8 mouse cellular contexts compared by ENCODE assay signal in genomic region chr2:118520042-118520933, GRCm38 (mm10). TPM values are rescaled to one million over a fixed set of nuclear protein-coding genes. Genes with fewer than 3 reads are reported as not detected.
A peak's percentile ranks its signal among the peaks of the same experiment; 100 is the strongest.
DNase-seq lines count a peak whose midpoint lies in the region; ATAC-seq and TF ChIP-seq lines count a peak whose summit lies in the region.

No protein-coding gene starts in this region.

- 0 out of 2 replicates have a peak overlapping the region, but pooled peaks have one; percentile 7 for H3K9ac ChIP-seq in embryonic facial prominence, embryonic 11.5 days (replicated peaks; ENCODE audit: low read length)
- peak overlapping the region; percentile 24; the same call in 1 of the 2 replicates for H3K9ac ChIP-seq in heart, embryonic 16.5 days (ENCODE audit: low read length)
- H3K9ac ChIP-seq in kidney, postnatal 0 days (ENCODE audit: low read depth, low read length), result no peak overlapping the region
- H3K9ac ChIP-seq in lung, postnatal 0 days (replicated peaks; ENCODE audit: low read depth), result no peak overlapping the region

- DNase-seq in left cerebral cortex, adult 2 months (ENCODE audit: extremely low spot score in 1 of 2, low spot score in 2 of 2), result no peak
- no peak for DNase-seq in left cerebral cortex, adult 11 months (ENCODE audit: low spot score)
- peak; percentile 87 for DNase-seq in embryonic facial prominence, embryonic 11.5 days (ENCODE audit: low spot score)
- peak; percentile 80 for DNase-seq in kidney, postnatal 0 days (ENCODE audit: low spot score)
- peak; percentile 85 for DNase-seq in lung, postnatal 0 days (ENCODE audit: low spot score)
- DNase-seq in urinary bladder, postnatal 10 days (ENCODE audit: low spot score), result no peak

- peak; percentile 53 for TF ChIP-seq EP300 in lung, postnatal 0 days (IDR thresholded peaks at IDR 0.05)

- H3K27me3 ChIP-seq in embryonic facial prominence, embryonic 11.5 days (ENCODE audit: control insufficient read depth, insufficient read depth, low read length), result no peaks in the 10 kb centered on the region
- H3K27me3 ChIP-seq in heart, embryonic 16.5 days (ENCODE audit: control insufficient read depth, insufficient read depth, low read length), result no peaks in the 10 kb centered on the region
- no peaks in the 10 kb centered on the region for H3K27me3 ChIP-seq in kidney, postnatal 0 days (ENCODE audit: insufficient read depth, low read length)
- no peaks in the 10 kb centered on the region for H3K27me3 ChIP-seq in lung, postnatal 0 days (replicated peaks; ENCODE audit: insufficient read depth, low read length)
- no peaks in the 10 kb centered on the region for H3K27me3 ChIP-seq in small intestine, adult 2 months (ENCODE audit: control insufficient read depth, insufficient read depth, low read length)

- no peak for TF ChIP-seq POLR2A in small intestine, adult 2 months (IDR thresholded peaks at IDR 0.05; ENCODE audit: low read depth, low read length)

- no peak overlapping the region for H3K4me3 ChIP-seq in left cerebral cortex, adult 2 months
- no peak overlapping the region for H3K4me3 ChIP-seq in embryonic facial prominence, embryonic 11.5 days (ENCODE audit: low read depth, low read length)
- no peak overlapping the region for H3K4me3 ChIP-seq in heart, embryonic 16.5 days (ENCODE audit: low read length)
- no peak overlapping the region for H3K4me3 ChIP-seq in kidney, postnatal 0 days (replicated peaks; ENCODE audit: low read depth, low read length)
- no peak overlapping the region for H3K4me3 ChIP-seq in lung, postnatal 0 days (ENCODE audit: low read depth, low read length)
- H3K4me3 ChIP-seq in small intestine, adult 2 months (ENCODE audit: low read depth, low read length), result no peak overlapping the region

- no peaks in the 10 kb centered on the region for H3K9me3 ChIP-seq in embryonic facial prominence, embryonic 11.5 days (replicated peaks; ENCODE audit: control insufficient read depth, low read length)
- H3K9me3 ChIP-seq in heart, embryonic 16.5 days (replicated peaks; ENCODE audit: control insufficient read depth, low read length), result no peaks in the 10 kb centered on the region
- no peaks in the 10 kb centered on the region for H3K9me3 ChIP-seq in kidney, postnatal 0 days (replicated peaks; ENCODE audit: low read length)
- no peaks in the 10 kb centered on the region for H3K9me3 ChIP-seq in lung, postnatal 0 days (ENCODE audit: low read length)

- H3K4me1 ChIP-seq in embryonic facial prominence, embryonic 11.5 days (ENCODE audit: control insufficient read depth, insufficient read depth, low read length), result peaks cover 7% of the 10 kb centered on the region; the same call in 1 of the 2 replicates
- peaks cover 30% of the 10 kb centered on the region for H3K4me1 ChIP-seq in heart, embryonic 16.5 days (ENCODE audit: control insufficient read depth, insufficient read depth, low read length)
- H3K4me1 ChIP-seq in kidney, postnatal 0 days (replicated peaks; ENCODE audit: insufficient read depth, low read length), result peaks cover 21% of the 10 kb centered on the region
- H3K4me1 ChIP-seq in lung, postnatal 0 days (ENCODE audit: insufficient read depth, low read depth, low read length), result peaks cover 24% of the 10 kb centered on the region; the same call in 1 of the 2 replicates
- H3K4me1 ChIP-seq in small intestine, adult 2 months (ENCODE audit: control insufficient read depth, insufficient read depth, insufficient read length, low read length), result peaks cover 9% of the 10 kb centered on the region

- H3K36me3 ChIP-seq in embryonic facial prominence, embryonic 11.5 days (replicated peaks; ENCODE audit: control insufficient read depth, insufficient read depth, low read depth, low read length), result no peaks in the 10 kb centered on the region
- H3K36me3 ChIP-seq in heart, embryonic 16.5 days (ENCODE audit: control insufficient read depth, insufficient read depth), result no peaks in the 10 kb centered on the region
- H3K36me3 ChIP-seq in kidney, postnatal 0 days (ENCODE audit: insufficient read depth, low read length), result no peaks in the 10 kb centered on the region
- H3K36me3 ChIP-seq in lung, postnatal 0 days (ENCODE audit: insufficient read depth, low read length), result no peaks in the 10 kb centered on the region
- H3K36me3 ChIP-seq in small intestine, adult 2 months (ENCODE audit: control insufficient read depth, insufficient read depth, low read length), result no peaks in the 10 kb centered on the region

- H3K27ac ChIP-seq in left cerebral cortex, adult 2 months, result peak overlapping the region; percentile 18
- peak overlapping the region; percentile 77 for H3K27ac ChIP-seq in embryonic facial prominence, embryonic 11.5 days (replicated peaks; ENCODE audit: low read depth, low read length)
- H3K27ac ChIP-seq in heart, embryonic 16.5 days (ENCODE audit: low read length), result peak overlapping the region; percentile 77
- peak overlapping the region; percentile 55 for H3K27ac ChIP-seq in kidney, postnatal 0 days
- peak overlapping the region; percentile 47 for H3K27ac ChIP-seq in lung, postnatal 0 days (ENCODE audit: low read length)
- H3K27ac ChIP-seq in small intestine, adult 2 months (ENCODE audit: insufficient read depth, low read depth, low read length), result peak overlapping the region; percentile 31; the same call in 1 of the 2 replicates

- no peak overlapping the region for H3K4me2 ChIP-seq in embryonic facial prominence, embryonic 11.5 days (ENCODE audit: low read depth, low read length)
- no peak overlapping the region for H3K4me2 ChIP-seq in heart, embryonic 16.5 days (ENCODE audit: low read depth, low read length)
- no peak overlapping the region for H3K4me2 ChIP-seq in kidney, postnatal 0 days (ENCODE audit: low read length)
- no peak overlapping the region for H3K4me2 ChIP-seq in lung, postnatal 0 days (replicated peaks; ENCODE audit: low read depth, low read length)

- 25% methylated on average over 9 of the region's 9 CpGs for WGBS in embryonic facial prominence, embryonic 11.5 days
- 44% methylated on average over 9 of the region's 9 CpGs for WGBS in heart, embryonic 16.5 days
- WGBS in kidney, postnatal 0 days, result 43% methylated on average over 9 of the region's 9 CpGs
- WGBS in lung, postnatal 0 days, result 34% methylated on average over 9 of the region's 9 CpGs
- 33% methylated on average over 9 of the region's 9 CpGs for WGBS in small intestine, adult 2 months

- intact Hi-C loops in left cerebral cortex, adult 2 months (cut with DNase I), result loop anchor here (2.0 kb wide), 1 partner anchor 27 kb away; no protein-coding TSS in a partner anchor

- TF ChIP-seq CTCF in left cerebral cortex, adult 2 months (IDR thresholded peaks at IDR 0.05), result no peak
- TF ChIP-seq CTCF in kidney, postnatal 0 days (IDR thresholded peaks at IDR 0.05; ENCODE audit: low read depth), result no peak
- TF ChIP-seq CTCF in lung, postnatal 0 days (IDR thresholded peaks at IDR 0.05), result no peak
- TF ChIP-seq CTCF in small intestine, adult 2 months (IDR thresholded peaks at IDR 0.05; ENCODE audit: extremely low read depth, insufficient read length, insufficient replicate concordance, low read depth, low read length), result no peak

- ATAC-seq in embryonic facial prominence, embryonic 11.5 days (replicated peaks; ENCODE audit: insufficient number of reproducible peaks, low FRiP score, low TSS enrichment, low read depth), result peak; percentile 95
- peak; percentile 61 for ATAC-seq in heart, embryonic 16.5 days (replicated peaks; ENCODE audit: extremely low read depth, insufficient read depth, low FRiP score)
- ATAC-seq in kidney, postnatal 0 days (replicated peaks; ENCODE audit: low FRiP score, low read depth), result peak; percentile 78
- ATAC-seq in lung, postnatal 0 days, result peak; percentile 87

RNA-seq across cellular contexts. Expression of gene Bmf, which starts 29.2 kb away (rescaled TPM):
- 1 to 10 TPM; 3.2 to 4.0 TPM for total RNA-seq in left cerebral cortex, adult 2 months (2021)
- polyA plus RNA-seq in embryonic facial prominence, embryonic 11.5 days (2014; fragmentation: Nextera tagmentation; extraction: Ambion mirVana), result 5.0 and 5.1 TPM in 2 replicates
- 1.4 and 1.8 TPM in 2 replicates for polyA plus RNA-seq in heart, embryonic 16.5 days (2015; fragmentation: Nextera tagmentation; extraction: Ambion mirVana)
- polyA plus RNA-seq in kidney, postnatal 0 days (2015; fragmentation: Nextera tagmentation; extraction: Ambion mirVana), result 4.2 and 5.3 TPM in 2 replicates
- polyA plus RNA-seq in lung, postnatal 0 days (2015; fragmentation: Nextera tagmentation; extraction: Ambion mirVana), result 7.3 and 9.8 TPM in 2 replicates
- polyA plus RNA-seq in small intestine, adult 2 months (2012; rRNA removed), result 4.1 and 10.3 TPM in 2 replicates

RNA-seq across cellular contexts. Expression of gene Srp14, which starts 40.8 kb away (rescaled TPM):
- 100 to 1,000 TPM; 155 to 157 TPM for total RNA-seq in left cerebral cortex, adult 2 months (2021)
- 244 and 259 TPM in 2 replicates for polyA plus RNA-seq in embryonic facial prominence, embryonic 11.5 days (2014; fragmentation: Nextera tagmentation; extraction: Ambion mirVana)
- 197 and 220 TPM in 2 replicates for polyA plus RNA-seq in heart, embryonic 16.5 days (2015; fragmentation: Nextera tagmentation; extraction: Ambion mirVana)
- 237 and 255 TPM in 2 replicates for polyA plus RNA-seq in kidney, postnatal 0 days (2015; fragmentation: Nextera tagmentation; extraction: Ambion mirVana)
- 275 and 277 TPM in 2 replicates for polyA plus RNA-seq in lung, postnatal 0 days (2015; fragmentation: Nextera tagmentation; extraction: Ambion mirVana)
- polyA plus RNA-seq in small intestine, adult 2 months (2012; rRNA removed), result 10.9 and 16.3 TPM in 2 replicates

Comparison
In these comparisons a context has a peak if more than half of its experiments do, and no peak if none do; other contexts are left out.
1. DNase-seq: peak in embryonic facial prominence, embryonic 11.5 days (single experiment), kidney, postnatal 0 days (single experiment) and lung, postnatal 0 days (single experiment); none in left cerebral cortex, adult 2 months (0 of 2), left cerebral cortex, adult 11 months (single experiment) and urinary bladder, postnatal 10 days (single experiment).
2. H3K27ac ChIP-seq: peak in every context shown above with its lines; median percentile 77 in embryonic facial prominence, embryonic 11.5 days; 77 in heart, embryonic 16.5 days; 55 in kidney, postnatal 0 days; 47 in lung, postnatal 0 days; 31 in small intestine, adult 2 months; 18 in left cerebral cortex, adult 2 months.
3. H3K9ac ChIP-seq: peak in embryonic facial prominence, embryonic 11.5 days (single experiment) and heart, embryonic 16.5 days (single experiment); none in kidney, postnatal 0 days (single experiment) and lung, postnatal 0 days (single experiment).
4. RNA of gene Srp14, which starts 40.8 kb away (polyA plus RNA-seq): 275 to 277 TPM in lung, postnatal 0 days, 237 to 255 TPM in kidney, postnatal 0 days, 244 to 259 TPM in embryonic facial prominence, embryonic 11.5 days and 197 to 220 TPM in heart, embryonic 16.5 days; 10.9 to 16.3 TPM in small intestine, adult 2 months; every median in the first group is over 10 times any median in the second.
5. Peak in every context shown above with its lines, with median percentiles within 50 percentile points of each other: ATAC-seq.